Mouse (Mus musculus) liver, adult 2 months (tissue): ENCODE data around the gene Chad. TPM values are rescaled to one million over a fixed set of nuclear protein-coding genes. Genes with fewer than 3 reads are reported as not detected.

Source experiments
- DNase-seq: peaks from one replicate; pipeline ENCODE4 v3.0.0-alpha.2; 2011; ENCODE audit warnings: low read depth, low spot score; ENCODE audit errors: extremely low read depth
- H3K27ac ChIP-seq: fragments of 200-500 bp; replicated peaks from 2 replicates; pipeline ENCODE4 v1.5.1; 2012; ENCODE audit warnings: low read depth, mild to moderate bottlenecking, control low read depth, inconsistent platforms, low read length; ENCODE audit not compliant: insufficient read depth
- H3K27me3 ChIP-seq: fragments of 200-500 bp; 2 replicates; pipeline ENCODE4 v1.6.1; 2012; ENCODE audit warnings: mild to moderate bottlenecking, moderate library complexity, low read length, inconsistent platforms; ENCODE audit not compliant: control insufficient read depth, insufficient read depth
- H3K36me3 ChIP-seq: fragments of 200-500 bp; 2 replicates; pipeline ENCODE4 v1.6.1; 2012; ENCODE audit warnings: low read length, inconsistent platforms; ENCODE audit not compliant: control insufficient read depth, insufficient read depth
- H3K4me1 ChIP-seq: fragments of 200-500 bp; 2 replicates; pipeline ENCODE4 v1.6.1; 2011; ENCODE audit warnings: low read length; ENCODE audit not compliant: control insufficient read depth, insufficient read depth
- H3K4me3 ChIP-seq: fragments of 200-500 bp; 2 replicates; pipeline ENCODE4 v1.5.1; 2011; ENCODE audit warnings: low read depth, mild to moderate bottlenecking, control low read depth, low read length, moderate library complexity; ENCODE audit not compliant: insufficient read depth
- H3K79me2 ChIP-seq: fragments of 200-500 bp; 2 replicates; pipeline ENCODE4 v1.6.1; 2012; ENCODE audit warnings: inconsistent platforms, mild to moderate bottlenecking, low read length, moderate library complexity; ENCODE audit not compliant: control insufficient read depth, insufficient read depth
- H3K9ac ChIP-seq: fragments of 200-500 bp; 2 replicates; pipeline ENCODE4 v1.6.1; 2012; ENCODE audit warnings: low read depth, mild to moderate bottlenecking, control low read depth, inconsistent platforms, low read length
- CTCF ChIP-seq: fragments of 200-500 bp; IDR thresholded peaks from 2 replicates; pipeline ENCODE4 v1.5.1; 2011; ENCODE audit warnings: low read depth, low read length, control low read depth
- POLR2A ChIP-seq: fragments of 200-500 bp; IDR thresholded peaks from 2 replicates; pipeline ENCODE4 v1.6.1; 2011; ENCODE audit warnings: low read length, control low read depth; ENCODE audit not compliant: insufficient read depth; ENCODE audit errors: extremely low read depth
- WGBS: fragments of 180-500 bp; shearing (Covaris S2); methylation state at CpG from one replicate; pipeline ENCODE4 v1.1.7; 2018; 5-methylcytosine and 5-hydroxymethylcytosine counted together
- polyA plus RNA-seq: library from polyadenylated mRNA; depleted of rRNA; stranded (reverse); fragments of >200 nt; gene quantifications from 2 replicates; pipeline ENCODE4 v1.2.3, GENCODE M21; 2012
- total RNA-seq: library from RNA; depleted of rRNA; stranded (reverse); fragments of >200 nt; gene quantifications from 2 replicates; pipeline ENCODE4 v1.2.3, GENCODE M21; 2014

Chad gene
- total and polyA plus RNA-seq, 2 experiments, result not detected

DNA sequence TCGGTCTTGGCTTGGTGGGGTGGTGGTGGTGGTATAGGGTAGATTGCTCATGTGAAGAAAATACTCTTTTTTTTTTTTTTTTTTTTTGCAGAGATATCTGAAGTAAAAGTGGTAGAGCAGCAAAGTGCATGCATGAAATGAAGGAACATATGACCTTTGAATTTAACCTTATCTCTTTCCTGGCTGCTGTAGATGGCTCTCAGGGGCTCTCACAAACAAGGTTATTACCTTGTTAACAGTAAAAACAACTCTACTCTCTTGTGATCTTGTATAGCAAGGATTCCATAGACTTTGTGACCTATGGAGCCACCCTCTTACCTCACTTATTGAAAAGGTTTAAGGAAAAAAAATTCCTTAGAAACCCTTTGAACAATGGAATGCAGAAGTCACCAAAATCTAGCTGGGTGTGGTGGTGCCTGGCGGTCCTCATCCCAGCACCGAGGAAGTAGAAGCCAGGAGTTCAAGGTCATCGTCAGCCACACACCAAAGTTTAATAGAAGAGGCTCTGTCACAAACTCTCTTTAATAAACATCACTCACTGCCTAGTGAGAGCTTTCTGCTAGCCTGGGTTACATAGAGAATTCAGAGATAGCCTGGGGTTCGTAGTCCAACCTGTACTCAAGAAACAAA lies 15.4 kb downstream of the Chad start:
- 61% methylated on average over 5 of the region's 5 CpGs for WGBS
- peaks cover 18% of the 10 kb centered on the region; the same call in 1 of the 2 replicates for H3K79me2 ChIP-seq
- peaks cover 8% of the 10 kb centered on the region; the same call in 1 of the 2 replicates for H3K36me3 ChIP-seq
- DNase-seq, result no peak
- no peak overlapping the region for H3K4me3 ChIP-seq
- H3K9ac ChIP-seq, result no peak overlapping the region
- no peak overlapping the region for H3K27ac ChIP-seq
- TF ChIP-seq CTCF (no peak), POLR2A (no peak)
- no peaks in the 10 kb centered on the region for H3K27me3 ChIP-seq
- H3K4me1 ChIP-seq, result peaks cover 3% of the 10 kb centered on the region; the same call in 1 of the 2 replicates

DNA sequence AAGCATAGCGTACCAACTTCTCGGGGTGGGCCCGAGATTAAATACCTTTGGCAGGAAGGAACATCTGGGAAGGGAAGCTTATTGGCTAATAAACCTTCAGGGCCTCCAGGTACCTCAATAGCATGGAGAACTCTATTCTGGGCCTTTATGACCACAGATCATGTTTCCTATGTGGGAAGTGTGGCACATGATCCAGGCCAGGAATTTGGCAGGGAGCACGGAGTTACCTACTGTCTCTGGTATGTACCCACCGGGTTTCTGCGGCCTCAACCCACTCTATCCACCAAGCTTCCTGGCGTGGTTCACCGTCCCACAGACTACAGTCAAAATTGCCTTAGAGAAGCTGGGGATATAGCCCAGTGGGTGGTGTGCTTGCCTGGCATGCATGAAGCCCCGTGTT lies 20.2 kb downstream of the Chad start:
- Histone ChIP-seq H3K79me2 (peaks cover 27% of the 10 kb centered on the region), H3K27me3 (no peaks in the 10 kb centered on the region), H3K27ac (no peak overlapping the region), H3K9ac (no peak overlapping the region), H3K4me1 (peaks cover 7% of the 10 kb centered on the region), H3K4me3 (no peak overlapping the region), H3K36me3 (peaks cover 5% of the 10 kb centered on the region; the same call in 1 of the 2 replicates)
- 96% methylated on average over 9 of the region's 9 CpGs for WGBS
- TF ChIP-seq CTCF, result no peak
- TF ChIP-seq POLR2A, result no peak
- no peak for DNase-seq

DNA sequence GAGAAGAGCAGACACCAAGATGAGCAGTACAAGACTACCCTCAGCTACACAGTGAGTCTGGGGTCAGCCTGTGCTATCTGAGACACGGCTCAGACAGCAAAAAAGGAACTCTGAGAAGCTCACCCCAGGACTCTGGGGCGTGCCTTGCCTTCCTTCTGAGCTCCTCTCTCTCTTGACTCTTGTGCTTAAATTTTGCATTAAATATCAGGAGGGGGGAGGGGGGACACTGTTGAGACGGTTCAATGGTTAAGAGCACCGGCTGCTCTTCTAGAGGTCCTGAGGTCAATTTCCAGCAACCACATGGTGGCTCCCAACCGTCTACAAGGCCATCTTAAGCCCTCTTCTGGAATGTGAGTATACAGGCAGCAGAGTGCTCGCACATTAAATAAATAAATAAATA lies 22.7 kb downstream of the Chad start:
- Histone ChIP-seq H3K79me2 (peaks cover 18% of the 10 kb centered on the region), H3K36me3 (peaks cover 4% of the 10 kb centered on the region; the same call in 1 of the 2 replicates), H3K27ac (no peak overlapping the region), H3K9ac (no peak overlapping the region), H3K27me3 (no peaks in the 10 kb centered on the region), H3K4me3 (no peak overlapping the region), H3K4me1 (peaks cover 30% of the 10 kb centered on the region)
- DNase-seq, result no peak
- WGBS, result 86% methylated on average over 6 of the region's 6 CpGs
- no peak for TF ChIP-seq CTCF
- TF ChIP-seq POLR2A, result no peak

DNA sequence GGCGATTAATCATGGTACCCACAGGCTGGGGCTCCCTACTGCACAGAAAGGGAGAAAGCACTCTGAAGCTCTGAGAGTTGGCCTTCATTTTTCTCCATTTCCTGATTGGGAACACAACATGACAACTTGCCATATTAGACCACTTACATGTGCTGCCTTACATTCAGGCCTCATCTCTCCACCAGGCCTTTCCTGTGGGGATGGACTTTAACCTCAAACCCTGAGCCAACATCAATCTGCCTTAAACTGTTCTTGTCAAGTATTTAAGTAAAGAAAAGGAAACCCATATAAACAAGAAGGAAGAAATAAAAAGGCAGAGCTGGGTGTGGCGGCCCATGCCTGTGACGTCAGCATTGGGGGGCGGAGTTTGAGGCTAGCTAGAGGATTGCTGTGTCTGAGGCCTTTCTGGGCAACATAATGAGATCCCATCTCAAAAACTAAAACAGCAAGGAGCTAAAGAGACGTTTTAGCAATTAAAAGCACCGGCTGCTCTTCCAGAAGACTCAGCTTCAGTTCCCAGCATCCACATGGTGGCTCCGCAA lies 31.5 kb downstream of the Chad start:
- Histone ChIP-seq H3K27me3 (no peaks in the 10 kb centered on the region), H3K9ac (no peak overlapping the region), H3K36me3 (peaks cover 10% of the 10 kb centered on the region; the same call in 1 of the 2 replicates), H3K27ac (0 out of 2 replicates have a peak overlapping the region, but pooled peaks have one; percentile 12), H3K4me3 (no peak overlapping the region), H3K79me2 (peaks cover 21% of the 10 kb centered on the region; the same call in 1 of the 2 replicates), H3K4me1 (peaks cover 29% of the 10 kb centered on the region)
- DNase-seq, result no peak
- no peak for TF ChIP-seq CTCF
- TF ChIP-seq POLR2A, result no peak
- 72% methylated on average over 7 of the region's 7 CpGs for WGBS

DNA sequence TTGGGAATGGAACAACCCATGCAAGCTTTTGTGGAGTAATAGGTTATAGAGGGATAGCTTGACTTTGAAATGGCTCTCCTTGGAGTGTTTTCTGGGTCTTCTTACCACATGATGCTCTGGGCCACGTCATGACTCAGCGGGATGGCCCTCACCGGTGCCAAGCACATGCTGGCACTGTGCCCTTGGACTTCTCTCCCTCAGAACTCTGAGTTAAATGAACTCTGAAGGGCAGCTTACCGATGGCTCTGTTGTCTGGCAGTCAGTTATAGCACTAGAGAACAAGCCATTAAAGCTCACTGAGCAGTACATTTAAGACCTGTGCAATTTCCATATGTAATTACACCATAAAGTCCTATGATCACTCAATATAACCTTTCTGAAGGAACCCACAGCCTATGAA lies 32.5 kb downstream of the Chad start:
- Histone ChIP-seq H3K4me3 (no peak overlapping the region), H3K79me2 (peaks cover 23% of the 10 kb centered on the region; the same call in 1 of the 2 replicates), H3K27ac (peak overlapping the region; percentile 48; the same call in 1 of the 2 replicates), H3K4me1 (peaks cover 22% of the 10 kb centered on the region), H3K36me3 (peaks cover 8% of the 10 kb centered on the region; the same call in 1 of the 2 replicates), H3K9ac (no peak overlapping the region), H3K27me3 (no peaks in the 10 kb centered on the region)
- 17% methylated on average over 4 of the region's 4 CpGs for WGBS
- peak; percentile 91 for DNase-seq
- TF ChIP-seq POLR2A, result no peak
- no peak for TF ChIP-seq CTCF
